Mouse (Mus musculus) left cerebral cortex, postnatal 25 days (tissue): ENCODE measurements at regions not wholly inside any gene's neighbourhood (a gene's known extent, or its start where the extent isn't known, plus 50 kb on each side); places are given as distances from the start of the nearest gene placed in this dataset.

Experiments
- DNase-seq, 2 experiments: peaks; one replicate each; pipeline ENCODE4 v3.0.0; 2022; ENCODE audit warnings: low spot score in 2 of 2, mixed read lengths in 1 of 2
- intact Hi-C: fragments of 180-260 bp; cut with DNase I; formaldehyde crosslinking; loops from one replicate; pipeline ENCODE4 v1.15.1; 2025

GRCm38 (mm10) chr3:128518806-128519205 is 622.7 kb upstream of the Fam241a start:
- peak; percentile 56 to 88 for DNase-seq
- intact Hi-C loops: no loop called here

GRCm38 (mm10) chr3:128471111-128471510 is 575.0 kb upstream of the Fam241a start:
- no peak for DNase-seq
- intact Hi-C loops: no loop called here

DNA sequence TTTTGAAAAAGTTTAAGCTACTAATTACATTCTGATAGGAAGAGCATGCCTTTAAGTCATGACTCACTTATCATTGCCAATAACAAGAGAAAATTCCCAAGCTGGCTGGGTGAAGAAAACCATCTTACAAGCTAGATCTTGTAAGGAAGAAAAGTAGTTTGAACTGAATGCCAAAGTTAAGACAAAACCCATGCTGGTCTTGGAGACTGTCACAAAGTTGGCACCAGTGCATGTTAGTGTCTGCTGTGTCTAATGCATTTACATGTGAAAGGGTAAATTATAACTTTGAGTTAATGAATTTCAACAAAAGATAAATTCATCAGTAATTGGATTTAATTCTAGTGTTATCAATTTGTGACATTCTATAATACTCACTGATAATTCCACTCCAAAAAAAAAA is 533.6 kb upstream of the Fam241a start:
- intact Hi-C loops: no loop called here
- no peak for DNase-seq

DNA sequence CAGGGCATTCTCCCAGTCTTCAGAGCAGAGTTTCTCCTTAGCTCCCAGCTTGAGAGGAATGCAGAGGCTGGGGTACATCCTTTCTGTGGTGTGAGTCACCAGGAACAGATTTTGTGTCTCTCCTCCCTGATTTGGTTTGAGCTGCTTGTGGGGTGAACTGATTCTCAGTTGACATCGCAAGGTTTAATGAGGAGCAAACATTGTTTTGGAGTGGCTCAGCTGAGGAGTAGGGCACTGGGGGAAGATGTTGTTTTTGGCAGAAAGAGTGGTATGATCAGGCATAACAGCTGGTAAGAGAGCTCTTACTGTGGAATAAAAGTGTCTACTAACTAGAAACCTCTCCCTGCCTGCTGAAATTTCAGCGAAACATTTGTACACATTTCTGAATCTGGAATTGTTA is 519.4 kb upstream of the Fam241a start:
- peak in 1 of 2 experiments; percentile 12 for DNase-seq
- intact Hi-C loops: no loop called here

- DNase-seq: no peak
- intact Hi-C loops: no loop called here
Measured at GRCm38 (mm10) chr3:128413481-128413880, 517.4 kb upstream of the Fam241a start.

DNA sequence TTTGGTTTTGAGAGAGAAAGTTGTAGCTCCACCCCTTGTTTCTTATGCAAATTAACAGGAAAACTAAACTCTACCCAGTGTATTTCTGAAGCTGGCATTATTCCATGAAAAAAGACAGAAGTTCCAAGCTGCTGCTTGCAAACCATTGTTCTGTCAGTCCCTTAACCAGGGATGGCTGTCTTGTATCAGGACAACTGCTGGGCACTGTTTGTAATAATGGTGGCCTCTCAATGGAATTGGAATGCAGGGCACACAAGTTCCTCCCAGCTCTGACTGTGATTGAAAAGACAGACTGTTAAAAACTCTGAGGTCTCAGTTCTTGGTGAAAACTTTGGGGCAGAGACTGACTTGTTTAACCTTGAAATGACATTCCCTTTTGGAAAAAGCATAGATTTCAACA is 516.0 kb upstream of the Fam241a start:
- intact Hi-C loops: no loop called here
- no peak for DNase-seq

DNA sequence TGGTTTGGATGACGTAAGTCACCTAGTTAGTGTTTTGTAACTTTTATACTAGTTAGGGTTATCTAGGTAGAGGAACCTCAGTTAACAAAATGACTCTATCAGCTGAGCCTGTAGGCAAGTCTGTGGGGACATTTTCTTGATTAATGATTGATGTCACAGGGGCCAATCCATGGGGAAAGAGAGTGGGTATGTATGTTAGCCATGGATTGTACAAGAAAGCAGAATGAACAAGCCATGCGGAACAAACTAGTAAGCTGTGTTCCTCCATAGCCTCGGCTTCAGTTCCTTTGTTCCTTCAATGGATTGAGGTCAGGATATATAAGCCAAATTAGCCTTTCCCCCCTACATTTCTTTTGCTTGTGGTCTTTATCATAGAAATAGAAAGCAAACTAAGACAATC is 498.7 kb upstream of the Fam241a start:
- intact Hi-C loops: no loop called here
- DNase-seq: no peak

GRCm38 (mm10) chr3:128380579-128380978 is 484.5 kb upstream of the Fam241a start:
- DNase-seq: peak in 1 of 2 experiments; percentile 6
- intact Hi-C loops: no loop called here

- no peak for DNase-seq
- intact Hi-C loops: no loop called here
Measured at GRCm38 (mm10) chr3:128369521-128370127, 473.5 kb upstream of the Fam241a start.

GRCm38 (mm10) chr3:128362310-128362709 is 466.2 kb upstream of the Fam241a start:
- DNase-seq: no peak
- intact Hi-C loops: no loop called here

DNA sequence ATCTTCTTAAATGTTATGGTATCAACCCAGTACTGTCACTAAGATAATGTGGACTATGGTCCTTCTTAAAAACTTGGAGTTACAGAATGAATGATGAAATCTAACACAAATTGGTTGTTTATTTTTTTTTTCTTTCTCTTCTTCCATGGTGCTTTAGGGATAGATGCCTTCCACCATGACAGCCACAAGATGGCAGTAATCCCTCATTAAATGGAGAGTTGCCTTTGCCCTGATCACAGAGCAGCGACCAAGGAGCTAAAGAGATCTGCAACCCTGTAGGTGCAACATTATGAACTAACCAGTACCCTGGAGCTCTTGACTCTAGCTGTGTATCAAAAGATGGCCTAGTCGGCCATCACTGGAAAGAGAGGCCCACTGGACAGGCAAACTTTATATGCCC is 453.0 kb upstream of the Fam241a start:
- intact Hi-C loops: loop anchor here (10.0 kb wide), 1 partner anchor 726 kb away; no protein-coding TSS in a partner anchor
- DNase-seq: peak; percentile 32 to 62

DNA sequence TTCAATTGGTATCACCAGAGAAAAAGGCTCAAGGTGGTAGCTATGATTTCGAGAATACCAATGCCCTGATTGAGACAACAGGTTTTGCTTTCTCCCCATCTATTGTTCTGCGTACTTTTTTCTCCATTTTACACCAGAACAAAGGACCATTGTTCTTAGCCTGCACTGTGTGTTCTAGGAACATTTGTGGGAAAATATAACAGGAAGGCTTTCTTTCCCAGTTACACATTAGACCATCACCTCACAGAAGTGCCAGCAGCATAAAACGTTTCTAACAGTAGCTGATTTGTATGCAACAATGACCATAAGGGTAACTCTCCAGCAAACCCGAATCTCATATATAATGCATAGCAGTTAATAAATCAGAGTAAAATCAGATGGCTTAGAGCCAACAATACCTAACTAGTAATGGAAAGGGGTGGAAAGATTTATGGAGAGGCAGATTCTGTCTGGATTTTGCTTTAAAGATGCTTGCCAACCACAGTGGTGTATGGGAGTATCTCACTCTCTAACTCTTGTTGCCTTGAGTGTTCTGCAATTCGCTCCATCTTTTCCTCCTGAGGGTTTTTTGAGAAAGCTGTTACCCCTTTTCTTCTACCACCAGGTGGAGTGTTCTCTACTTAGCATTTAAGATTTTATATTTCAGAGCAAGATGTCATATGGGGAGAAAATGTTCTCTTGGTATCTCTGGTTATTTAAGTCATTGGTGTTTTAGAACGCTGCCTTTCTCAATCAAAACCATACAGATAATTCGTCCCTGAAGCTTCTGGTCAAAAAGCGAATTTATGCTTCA is 451.9 kb upstream of the Fam241a start:
- intact Hi-C loops: loop anchor here (1.0 to 10.0 kb wide), 2 partner anchors 727 to 856 kb away; no protein-coding TSS in a partner anchor
- peak in 1 of 2 experiments; percentile 9 for DNase-seq

GRCm38 (mm10) chr3:128337508-128337907 is 441.4 kb upstream of the Fam241a start:
- DNase-seq: no peak
- intact Hi-C loops: loop anchor here (2.0 kb wide), 3 partner anchors 131 to 249 kb away; no protein-coding TSS in a partner anchor

- intact Hi-C loops: loop anchor here (2.0 kb wide), 3 partner anchors 130 to 248 kb away; no protein-coding TSS in a partner anchor
- peak; percentile 79 to 91 for DNase-seq
Measured at GRCm38 (mm10) chr3:128337031-128337430, 440.9 kb upstream of the Fam241a start.

- intact Hi-C loops: no loop called here
- no peak for DNase-seq
Measured at GRCm38 (mm10) chr3:128327677-128328076, 431.6 kb upstream of the Fam241a start.

DNA sequence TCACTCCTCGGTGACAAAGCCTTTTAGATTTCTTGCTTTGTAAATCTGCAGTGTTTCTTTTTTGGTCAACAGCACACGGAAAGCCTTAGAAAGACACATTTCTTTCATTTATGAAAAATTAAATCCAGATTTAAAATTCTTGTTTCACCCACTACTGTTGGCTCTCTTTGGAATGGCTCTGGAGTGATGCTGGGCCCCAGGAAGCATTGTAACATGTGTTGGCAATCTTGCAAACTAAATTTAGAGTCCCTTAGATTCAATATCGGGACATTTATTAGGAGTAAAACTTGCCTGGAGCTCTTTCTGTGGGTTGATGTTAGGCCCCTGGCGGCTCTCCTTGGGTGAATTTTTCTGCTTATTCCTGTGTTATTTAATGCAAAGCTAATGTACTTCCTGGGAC is 405.2 kb upstream of the Fam241a start:
- DNase-seq: no peak
- intact Hi-C loops: no loop called here

DNA sequence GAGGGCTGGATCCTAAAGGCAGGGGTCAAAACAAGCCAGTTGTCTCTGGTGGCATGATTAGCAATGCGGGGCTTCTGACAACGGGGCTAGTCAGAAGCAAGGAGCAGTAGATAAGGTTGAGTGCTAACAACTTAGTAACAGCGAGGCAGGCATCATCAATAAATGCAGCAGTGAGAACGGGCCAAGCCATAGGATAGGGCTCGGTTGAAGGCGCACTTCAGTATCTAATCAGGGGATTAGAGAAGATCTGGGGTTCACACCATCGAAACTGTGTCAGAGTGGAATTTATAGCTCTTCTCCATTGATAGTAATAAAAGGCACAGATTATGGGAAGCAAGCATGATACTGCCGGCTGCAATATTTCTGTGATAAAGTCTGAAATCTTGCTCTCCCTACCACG is 402.0 kb upstream of the Fam241a start:
- DNase-seq: no peak
- intact Hi-C loops: no loop called here

GRCm38 (mm10) chr3:128287846-128288245 is 391.7 kb upstream of the Fam241a start:
- DNase-seq: no peak
- intact Hi-C loops: no loop called here

- intact Hi-C loops: no loop called here
- DNase-seq: no peak
Measured at GRCm38 (mm10) chr3:128285214-128285613, 389.1 kb upstream of the Fam241a start.

- no peak for DNase-seq
- intact Hi-C loops: no loop called here
Measured at GRCm38 (mm10) chr3:128280626-128281025, 384.5 kb upstream of the Fam241a start.

DNA sequence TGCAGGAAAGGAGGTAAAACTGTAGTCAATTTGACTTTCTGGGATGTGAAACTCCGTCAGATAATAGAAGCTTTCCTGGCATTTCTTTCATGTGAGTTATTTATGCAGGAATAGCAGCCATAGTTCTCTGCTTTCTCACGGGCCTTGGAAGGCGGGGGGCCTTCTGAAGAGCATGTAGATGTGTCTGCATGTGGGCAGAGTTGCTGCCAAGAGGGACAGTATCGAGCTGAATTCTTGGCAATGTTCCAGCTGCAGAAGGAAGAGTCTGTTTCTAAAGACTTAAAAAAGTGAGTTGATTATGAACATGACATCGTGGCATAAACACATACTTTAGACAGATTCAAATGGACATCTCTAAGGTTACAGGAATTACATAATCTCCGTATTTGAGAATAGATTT is 374.5 kb upstream of the Fam241a start:
- intact Hi-C loops: no loop called here

More for the DNA sequence above, 374.5 kb upstream of the Fam241a start:
- peak; percentile 14 to 46 for DNase-seq
